Mouse (Mus musculus) thymus, adult 2 months (tissue): ENCODE results near the gene Rbm43. TPM values are rescaled to one million over a fixed set of nuclear protein-coding genes. Genes with fewer than 3 reads are reported as not detected.
A peak's percentile ranks its signal among the peaks of the same experiment; 100 is the strongest.

ENCODE experiments used
- DNase-seq: peaks from one replicate; pipeline ENCODE4 v3.0.0; 2021
- H3K27ac ChIP-seq: fragments of 200-500 bp; 2 replicates; pipeline ENCODE4 v1.5.1; 2012; ENCODE audit warnings: low read length, control low read depth; ENCODE audit not compliant: control insufficient read depth, insufficient read depth
- H3K27me3 ChIP-seq: fragments of 200-500 bp; 2 replicates; pipeline ENCODE4 v1.6.1; 2012; ENCODE audit warnings: mild to moderate bottlenecking, low read length, moderate library complexity, mixed read lengths; ENCODE audit not compliant: control insufficient read depth, insufficient read depth
- H3K36me3 ChIP-seq: fragments of 200-500 bp; 2 replicates; pipeline ENCODE4 v1.6.1; 2012; ENCODE audit warnings: mild to moderate bottlenecking, low read length, moderate library complexity; ENCODE audit not compliant: control insufficient read depth, insufficient read depth
- H3K4me1 ChIP-seq: fragments of 200-500 bp; replicated peaks from 2 replicates; pipeline ENCODE4 v1.6.1; 2012; ENCODE audit warnings: low read length; ENCODE audit not compliant: control insufficient read depth, insufficient read depth
- H3K4me3 ChIP-seq: fragments of 200-500 bp; 2 replicates; pipeline ENCODE4 v1.5.1; 2012; ENCODE audit warnings: mild to moderate bottlenecking, low read length, control low read depth, moderate library complexity; ENCODE audit not compliant: control insufficient read depth, insufficient read depth
- CTCF ChIP-seq: fragments of 200-500 bp; IDR thresholded peaks from 2 replicates; pipeline ENCODE4 v1.5.1; 2012; ENCODE audit warnings: mild to moderate bottlenecking, control low read depth, low read length, moderate library complexity, borderline replicate concordance; ENCODE audit not compliant: control insufficient read depth, poor library complexity, insufficient read depth; ENCODE audit errors: extremely low read depth
- POLR2A ChIP-seq: fragments of 200-500 bp; IDR thresholded peaks from 2 replicates; pipeline ENCODE4 v1.6.1; 2012; ENCODE audit warnings: mild to moderate bottlenecking, low read length, control low read depth, moderate library complexity; ENCODE audit not compliant: control insufficient read depth, poor library complexity, insufficient read depth; ENCODE audit errors: extremely low read depth
- WGBS: fragments of 180-500 bp; shearing (Covaris S2); methylation state at CpG from one replicate; pipeline ENCODE4 v1.1.7; 2018; 5-methylcytosine and 5-hydroxymethylcytosine counted together
- polyA plus RNA-seq: library from polyadenylated mRNA; depleted of rRNA; stranded (reverse); fragments of >200 nt; gene quantifications from 2 replicates; pipeline ENCODE4 v1.2.3, GENCODE M21; 2012; rRNA removed

Gene Rbm43
- polyA plus RNA-seq: 14.6 and 15.6 TPM in 2 replicates

GRCm38 (mm10) chr2:51934574-51935334 is at the start of gene Rbm43:
Gene Rbm43, minus strand, starts transcription at chr2:51935163.
- peak within 1 kb of the TSS; percentile 32 for H3K27ac ChIP-seq
- WGBS: 1% methylated on average over 48 of the region's 48 CpGs

GRCm38 (mm10) chr2:51982288-51982687 is 47.3 kb upstream of the Rbm43 start:
- peak overlapping the region; percentile 35 for H3K4me3 ChIP-seq
- WGBS: 33% methylated on average over 13 of the region's 13 CpGs

More at GRCm38 (mm10) chr2:51934574-51935334, at the start of gene Rbm43:
- Histone ChIP-seq H3K27me3 (no peaks in the 10 kb centered on the region), H3K4me3 (peak within 1 kb of the TSS; percentile 69), H3K36me3 (no peaks in the 10 kb centered on the region), H3K4me1 (peaks cover 9% of the 10 kb centered on the region)
- TF ChIP-seq POLR2A (peak; percentile 53; the same call in 1 of the 2 replicates), CTCF (peak; percentile 59; the same call in 1 of the 2 replicates)
- DNase-seq: peak; percentile 86

GRCm38 (mm10) chr2:51981630-51982029 is 46.7 kb upstream of the Rbm43 start:
- DNase-seq: no peak
- H3K27me3 ChIP-seq: no peaks in the 10 kb centered on the region
- H3K4me3 ChIP-seq: no peak overlapping the region
- no peaks in the 10 kb centered on the region for H3K36me3 ChIP-seq
- TF ChIP-seq CTCF: no peak
- TF ChIP-seq POLR2A: no peak
- WGBS: 21% methylated on average over 11 of the region's 11 CpGs
- H3K4me1 ChIP-seq: peaks cover 2% of the 10 kb centered on the region; the same call in 1 of the 2 replicates
- H3K27ac ChIP-seq: no peak overlapping the region

More at GRCm38 (mm10) chr2:51982288-51982687, 47.3 kb upstream of the Rbm43 start:
- H3K4me1 ChIP-seq: peaks cover 2% of the 10 kb centered on the region; the same call in 1 of the 2 replicates
- no peaks in the 10 kb centered on the region for H3K27me3 ChIP-seq
- TF ChIP-seq POLR2A (no peak), CTCF (no peak)
- DNase-seq: no peak
- no peak overlapping the region for H3K27ac ChIP-seq
- no peaks in the 10 kb centered on the region for H3K36me3 ChIP-seq

GRCm38 (mm10) chr2:51973410-51973968 is 38.5 kb upstream of the Rbm43 start, which contains the start of gene Nmi:
Gene Nmi, minus strand, starts transcription at chr2:51973494.
- TF ChIP-seq POLR2A: no peak
- no peak for TF ChIP-seq CTCF
- Histone ChIP-seq H3K27me3 (no peaks in the 10 kb centered on the region), H3K36me3 (no peaks in the 10 kb centered on the region), H3K4me3 (peak within 1 kb of the TSS; percentile 68), H3K27ac (peak within 1 kb of the TSS; percentile 90), H3K4me1 (peaks cover 8% of the 10 kb centered on the region)
- peak; percentile 19 for DNase-seq
- 93% methylated on average over 9 of the region's 9 CpGs for WGBS

GRCm38 (mm10) chr2:51972641-51973409 is 37.9 kb upstream of the Rbm43 start:
- H3K27me3 ChIP-seq: no peaks in the 10 kb centered on the region
- peak; percentile 61 for DNase-seq
- WGBS: 5% methylated on average over 40 of the region's 40 CpGs
- peak overlapping the region; percentile 68 for H3K4me3 ChIP-seq
- H3K4me1 ChIP-seq: peaks cover 8% of the 10 kb centered on the region
- TF ChIP-seq CTCF (peak; percentile 49; the same call in 1 of the 2 replicates), POLR2A (peak; percentile 48; the same call in 1 of the 2 replicates)
- no peaks in the 10 kb centered on the region for H3K36me3 ChIP-seq
- peak overlapping the region; percentile 90 for H3K27ac ChIP-seq

- Histone ChIP-seq H3K4me3 (peak overlapping the region; percentile 68), H3K27ac (peak overlapping the region; percentile 90), H3K36me3 (no peaks in the 10 kb centered on the region), H3K27me3 (no peaks in the 10 kb centered on the region), H3K4me1 (peaks cover 8% of the 10 kb centered on the region)
- TF ChIP-seq CTCF (no peak), POLR2A (no peak)
- WGBS: 10% methylated on average over 5 of the region's 5 CpGs
- DNase-seq: peak; percentile 52
Observed at GRCm38 (mm10) chr2:51972142-51972541, 37.2 kb upstream of the Rbm43 start.
